Mouse (Mus musculus) thymus, adult 2 months (tissue): Measurements from ENCODE around the gene Evi2a.

Source experiments
- CTCF ChIP-seq: fragments of 200-500 bp; IDR thresholded peaks from 2 replicates; pipeline ENCODE4 v1.5.1; 2012; ENCODE audit warnings: mild to moderate bottlenecking, control low read depth, low read length, moderate library complexity, borderline replicate concordance; ENCODE audit not compliant: control insufficient read depth, poor library complexity, insufficient read depth; ENCODE audit errors: extremely low read depth
- POLR2A ChIP-seq: fragments of 200-500 bp; IDR thresholded peaks from 2 replicates; pipeline ENCODE4 v1.6.1; 2012; ENCODE audit warnings: mild to moderate bottlenecking, low read length, control low read depth, moderate library complexity; ENCODE audit not compliant: control insufficient read depth, poor library complexity, insufficient read depth; ENCODE audit errors: extremely low read depth

DNA sequence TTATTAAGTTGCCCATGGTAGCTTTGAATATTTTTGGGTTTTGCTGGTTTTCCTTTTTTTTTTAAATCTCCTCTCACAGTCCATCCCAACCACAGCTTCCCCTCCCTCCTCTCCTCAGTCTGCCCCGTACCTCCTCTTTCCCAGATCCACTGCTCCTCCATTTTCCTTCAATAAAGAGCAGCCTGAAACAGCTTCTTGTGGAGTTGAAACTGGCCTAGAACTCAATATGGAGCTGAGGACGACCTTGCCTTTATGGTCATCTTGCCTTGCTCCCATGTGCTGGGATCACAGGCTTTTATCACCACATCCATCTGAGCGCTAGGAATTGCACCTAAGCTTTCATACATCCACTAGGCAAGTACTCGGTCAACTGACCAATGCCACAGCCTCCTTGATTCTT lies 1.1 kb upstream of the Evi2a start:
- TF ChIP-seq CTCF = no peak
- no peak for TF ChIP-seq POLR2A
